Mouse (Mus musculus): ENCODE results near the gene Prlr. TPM values are rescaled to one million over a fixed set of nuclear protein-coding genes. Genes with fewer than 3 reads are reported as not detected.

Gene Prlr
- polyA plus RNA-seq, 1 experiment from 2014 or later, result 0.33 TPM

- Histone ChIP-seq H3K9me3 (ENCODE audit: control insufficient read depth, low read length) (no peaks in the 10 kb centered on the region), H3K4me3 (ENCODE audit: low read depth, low read length) (no peak overlapping the region), H3K4me1 (replicated peaks; ENCODE audit: control insufficient read depth, insufficient read depth, low read length) (no peaks in the 10 kb centered on the region), H3K9ac (ENCODE audit: low read depth, low read length) (no peak overlapping the region), H3K27ac (ENCODE audit: low read depth, low read length) (no peak overlapping the region), H3K4me2 (no peak overlapping the region), H3K27me3 (replicated peaks; ENCODE audit: control insufficient read depth, insufficient read depth, low read length) (no peaks in the 10 kb centered on the region), H3K36me3 (ENCODE audit: control insufficient read depth, insufficient read depth, low read length) (no peaks in the 10 kb centered on the region)
- no peak for DNase-seq (ENCODE audit: low spot score)
- 59% methylated on average over 7 of the region's 7 CpGs for WGBS
- ATAC-seq (replicated peaks; ENCODE audit: low FRiP score), result no peak
Observed at GRCm38 (mm10) chr15:10313522-10314455, 136.8 kb downstream of the Prlr start.

- WGBS, result 83% methylated on average over 2 of the region's 2 CpGs
- Histone ChIP-seq H3K9ac (ENCODE audit: low read depth, low read length) (no peak within 1 kb of the TSS), H3K27me3 (replicated peaks; ENCODE audit: control insufficient read depth, insufficient read depth, low read length) (no peaks in the 10 kb centered on the region), H3K27ac (ENCODE audit: low read depth, low read length) (no peak within 1 kb of the TSS), H3K9me3 (ENCODE audit: control insufficient read depth, low read length) (no peaks in the 10 kb centered on the region), H3K4me3 (ENCODE audit: low read depth, low read length) (no peak within 1 kb of the TSS), H3K36me3 (ENCODE audit: control insufficient read depth, insufficient read depth, low read length) (no peaks in the 10 kb centered on the region), H3K4me2 (no peak within 1 kb of the TSS), H3K4me1 (replicated peaks; ENCODE audit: control insufficient read depth, insufficient read depth, low read length) (no peaks in the 10 kb centered on the region)
- DNase-seq (ENCODE audit: low spot score) (no peak), ATAC-seq (replicated peaks; ENCODE audit: low FRiP score) (no peak)
Observed at GRCm38 (mm10) chr15:10325080-10325479, 148.0 kb downstream of the Prlr start, which contains the start of gene Gm21973. Gene Gm21973, plus strand, starts transcription at chr15:10325380.

DNA sequence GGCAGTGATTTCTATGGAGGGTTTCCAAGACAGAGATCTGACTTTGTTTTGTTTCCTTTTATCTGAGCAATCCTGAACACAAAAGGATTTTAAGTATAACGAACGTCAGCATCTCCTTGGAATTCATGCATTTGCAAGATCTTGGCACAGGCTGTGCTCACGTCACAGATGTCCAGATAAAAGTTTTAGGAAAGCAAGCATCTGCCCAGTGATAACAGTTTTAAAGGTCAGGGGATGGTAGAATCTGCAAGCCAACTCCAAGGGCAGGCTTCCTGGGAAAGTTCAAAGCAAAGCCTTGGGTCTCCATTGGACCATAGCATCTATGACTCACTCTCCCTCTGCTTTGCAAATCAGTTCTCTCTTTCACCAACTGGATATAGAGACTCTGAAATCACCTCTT, 153.6 kb downstream of the Prlr start:
- Histone ChIP-seq H3K9ac (ENCODE audit: low read depth, low read length) (no peak overlapping the region), H3K4me3 (ENCODE audit: low read depth, low read length) (no peak overlapping the region), H3K27me3 (replicated peaks; ENCODE audit: control insufficient read depth, insufficient read depth, low read length) (no peaks in the 10 kb centered on the region), H3K9me3 (ENCODE audit: control insufficient read depth, low read length) (no peaks in the 10 kb centered on the region), H3K27ac (ENCODE audit: low read depth, low read length) (no peak overlapping the region), H3K4me2 (no peak overlapping the region), H3K36me3 (ENCODE audit: control insufficient read depth, insufficient read depth, low read length) (no peaks in the 10 kb centered on the region), H3K4me1 (replicated peaks; ENCODE audit: control insufficient read depth, insufficient read depth, low read length) (no peaks in the 10 kb centered on the region)
- ATAC-seq (replicated peaks; ENCODE audit: low FRiP score), result no peak
- WGBS, result 80% methylated on average over 3 of the region's 3 CpGs
- DNase-seq (ENCODE audit: low spot score), result no peak

DNA sequence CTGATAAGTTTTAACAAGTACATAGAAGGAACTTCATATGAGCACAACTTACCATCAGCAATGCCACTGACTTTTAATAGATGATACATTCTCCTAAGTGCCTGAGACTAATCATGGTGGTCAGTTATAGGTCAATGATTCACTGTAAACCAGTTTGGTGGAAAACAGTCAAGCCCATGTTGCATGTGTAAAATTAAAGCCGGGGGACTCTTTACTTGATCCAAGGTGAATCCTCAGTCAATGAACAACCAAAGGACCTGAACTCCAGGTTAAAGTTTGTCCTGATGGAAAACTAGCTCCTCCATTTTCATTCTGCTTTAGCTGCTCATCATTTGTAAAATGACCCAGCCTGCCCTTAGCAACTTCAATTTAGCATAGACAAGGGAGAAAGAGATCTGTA, 155.5 kb downstream of the Prlr start:
- ATAC-seq (replicated peaks; ENCODE audit: low FRiP score), result no peak
- no peak for DNase-seq (ENCODE audit: low spot score)
- Histone ChIP-seq H3K9me3 (ENCODE audit: control insufficient read depth, low read length) (no peaks in the 10 kb centered on the region), H3K4me3 (ENCODE audit: low read depth, low read length) (no peak overlapping the region), H3K27me3 (replicated peaks; ENCODE audit: control insufficient read depth, insufficient read depth, low read length) (no peaks in the 10 kb centered on the region), H3K27ac (ENCODE audit: low read depth, low read length) (no peak overlapping the region), H3K4me1 (replicated peaks; ENCODE audit: control insufficient read depth, insufficient read depth, low read length) (no peaks in the 10 kb centered on the region), H3K36me3 (ENCODE audit: control insufficient read depth, insufficient read depth, low read length) (no peaks in the 10 kb centered on the region), H3K9ac (ENCODE audit: low read depth, low read length) (no peak overlapping the region), H3K4me2 (no peak overlapping the region)
- WGBS, result 83% methylated on average over 1 of the region's 1 CpGs

- no peak for ATAC-seq (replicated peaks; ENCODE audit: low FRiP score)
- WGBS, result 72% methylated on average over 3 of the region's 3 CpGs
Observed at GRCm38 (mm10) chr15:10338606-10339005, 161.6 kb downstream of the Prlr start.

GRCm38 (mm10) chr15:10347044-10347443, 170.0 kb downstream of the Prlr start:
- H3K27me3 ChIP-seq (replicated peaks; ENCODE audit: control insufficient read depth, insufficient read depth, low read length), result no peaks in the 10 kb centered on the region
- no peak overlapping the region for H3K27ac ChIP-seq (ENCODE audit: low read depth, low read length)
- no peak for ATAC-seq (replicated peaks; ENCODE audit: low FRiP score)
- 75% methylated on average over 6 of the region's 6 CpGs for WGBS
- H3K9ac ChIP-seq (ENCODE audit: low read depth, low read length), result no peak overlapping the region
- no peak overlapping the region for H3K4me2 ChIP-seq
- no peaks in the 10 kb centered on the region for H3K9me3 ChIP-seq (ENCODE audit: control insufficient read depth, low read length)
- DNase-seq (ENCODE audit: low spot score), result no peak
- H3K36me3 ChIP-seq (ENCODE audit: control insufficient read depth, insufficient read depth, low read length), result no peaks in the 10 kb centered on the region
- no peak overlapping the region for H3K4me3 ChIP-seq (ENCODE audit: low read depth, low read length)
- no peaks in the 10 kb centered on the region for H3K4me1 ChIP-seq (replicated peaks; ENCODE audit: control insufficient read depth, insufficient read depth, low read length)

More at GRCm38 (mm10) chr15:10338606-10339005, 161.6 kb downstream of the Prlr start:
- Histone ChIP-seq H3K27me3 (replicated peaks; ENCODE audit: control insufficient read depth, insufficient read depth, low read length) (no peaks in the 10 kb centered on the region), H3K4me2 (no peak overlapping the region), H3K4me1 (replicated peaks; ENCODE audit: control insufficient read depth, insufficient read depth, low read length) (no peaks in the 10 kb centered on the region), H3K4me3 (ENCODE audit: low read depth, low read length) (no peak overlapping the region), H3K9ac (ENCODE audit: low read depth, low read length) (no peak overlapping the region), H3K27ac (ENCODE audit: low read depth, low read length) (no peak overlapping the region), H3K9me3 (ENCODE audit: control insufficient read depth, low read length) (no peaks in the 10 kb centered on the region), H3K36me3 (ENCODE audit: control insufficient read depth, insufficient read depth, low read length) (no peaks in the 10 kb centered on the region)
- DNase-seq (ENCODE audit: low spot score), result no peak

DNA sequence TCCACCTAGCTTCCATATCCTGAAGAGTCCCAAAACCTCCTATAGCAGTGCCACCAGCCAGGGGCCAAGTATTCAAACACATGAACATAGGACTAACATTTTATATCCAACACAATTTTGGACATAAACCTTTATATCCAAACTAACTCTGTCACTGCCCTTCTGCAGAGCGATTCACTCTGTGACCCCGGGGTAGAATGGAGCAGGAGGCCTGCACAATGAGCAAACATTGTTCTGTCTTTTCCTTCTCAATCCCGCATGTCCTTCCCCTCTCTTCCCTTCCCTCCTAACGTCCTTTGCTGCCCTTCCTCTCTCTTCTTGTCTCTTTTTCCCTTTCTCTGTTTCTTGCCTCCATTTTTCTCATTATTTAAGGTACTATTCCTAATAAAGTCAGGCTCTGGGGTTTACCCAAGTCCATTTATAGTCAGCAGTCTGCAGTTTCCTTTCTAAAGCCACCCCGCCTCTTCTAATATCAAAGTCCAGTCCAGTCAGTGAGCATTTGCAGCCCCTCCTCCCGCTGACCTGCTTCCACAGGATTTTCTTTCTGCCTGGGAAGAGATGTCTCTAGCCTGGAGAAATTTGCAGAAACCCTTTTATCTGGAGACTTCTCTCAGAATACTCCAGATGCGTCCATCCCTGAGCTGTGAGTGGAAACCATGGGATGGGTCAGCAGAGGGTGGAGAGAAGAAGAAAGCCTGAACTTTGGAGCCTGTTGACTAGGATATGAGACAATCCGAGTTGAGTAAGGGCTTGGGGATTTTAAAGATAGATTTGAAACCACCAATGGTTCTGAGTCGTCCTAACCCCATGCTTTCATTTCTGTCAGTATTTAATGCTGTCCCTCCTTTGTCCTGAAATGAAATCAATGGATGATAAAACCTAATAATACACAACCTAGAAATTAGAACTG, 181.3 kb downstream of the Prlr start, which contains the start of gene Agxt2:
Gene Agxt2, plus strand, starts transcription at position 494 of the 910 bp plus-strand sequence.
- no peak for ATAC-seq (replicated peaks; ENCODE audit: low FRiP score)
- no peaks in the 10 kb centered on the region for H3K9me3 ChIP-seq (ENCODE audit: control insufficient read depth, low read length)
- peak within 1 kb of the TSS; percentile 43; the same call in 1 of the 2 replicates for H3K27ac ChIP-seq (ENCODE audit: low read depth, low read length)
- 0 out of 2 replicates have a peak within 1 kb of the TSS, but pooled peaks have one; percentile 27 for H3K4me2 ChIP-seq
- H3K9ac ChIP-seq (ENCODE audit: low read depth, low read length), result no peak within 1 kb of the TSS
- no peaks in the 10 kb centered on the region for H3K27me3 ChIP-seq (replicated peaks; ENCODE audit: control insufficient read depth, insufficient read depth, low read length)
- DNase-seq (ENCODE audit: low spot score), result no peak
- 59% methylated on average over 9 of the region's 9 CpGs for WGBS
- no peak within 1 kb of the TSS for H3K4me3 ChIP-seq (ENCODE audit: low read depth, low read length)
- no peaks in the 10 kb centered on the region for H3K36me3 ChIP-seq (ENCODE audit: control insufficient read depth, insufficient read depth, low read length)
- no peaks in the 10 kb centered on the region for H3K4me1 ChIP-seq (replicated peaks; ENCODE audit: control insufficient read depth, insufficient read depth, low read length)

DNA sequence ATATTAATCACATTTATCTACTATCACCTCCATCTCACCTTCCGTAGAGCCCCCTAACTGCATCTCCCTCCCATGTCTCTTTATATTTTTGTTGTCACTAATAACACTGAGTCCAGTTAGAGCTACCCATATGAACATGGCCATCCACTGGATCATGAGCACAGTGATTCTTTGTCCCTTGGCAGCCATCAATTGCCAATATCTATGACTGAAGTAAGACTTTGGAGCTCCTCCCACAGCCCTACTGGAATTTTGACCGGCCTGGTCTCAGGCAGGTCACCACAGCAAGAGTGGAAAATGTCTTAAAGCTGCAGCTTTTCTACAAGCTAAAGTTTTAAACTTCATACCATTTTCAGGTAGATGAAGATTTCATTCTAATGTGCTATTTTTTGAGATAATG, 189.3 kb downstream of the Prlr start:
- no peak overlapping the region for H3K9ac ChIP-seq (ENCODE audit: low read depth, low read length)
- H3K4me1 ChIP-seq (replicated peaks; ENCODE audit: control insufficient read depth, insufficient read depth, low read length), result no peaks in the 10 kb centered on the region
- no peak overlapping the region for H3K4me2 ChIP-seq
- no peak for DNase-seq (ENCODE audit: low spot score)
- no peaks in the 10 kb centered on the region for H3K36me3 ChIP-seq (ENCODE audit: control insufficient read depth, insufficient read depth, low read length)
- ATAC-seq (replicated peaks; ENCODE audit: low FRiP score), result no peak
- no peaks in the 10 kb centered on the region for H3K27me3 ChIP-seq (replicated peaks; ENCODE audit: control insufficient read depth, insufficient read depth, low read length)
- no peak overlapping the region for H3K27ac ChIP-seq (ENCODE audit: low read depth, low read length)
- no peaks in the 10 kb centered on the region for H3K9me3 ChIP-seq (ENCODE audit: control insufficient read depth, low read length)
- 88% methylated on average over 2 of the region's 2 CpGs for WGBS
- no peak overlapping the region for H3K4me3 ChIP-seq (ENCODE audit: low read depth, low read length)

All from liver, embryonic 11.5 days (tissue).